Mouse (Mus musculus) brain, embryonic 14.5 days (tissue): Measurements from ENCODE around the gene Igf2bp2.

Experiments used
- CTCF ChIP-seq: fragments of 200-500 bp; IDR thresholded peaks from 2 replicates; pipeline ENCODE4 v1.5.1; 2012; ENCODE audit warnings: inconsistent platforms, mild to moderate bottlenecking, moderate library complexity, borderline replicate concordance; ENCODE audit not compliant: insufficient read depth, insufficient read length; ENCODE audit errors: extremely low read depth
- POLR2A ChIP-seq: fragments of 200-500 bp; IDR thresholded peaks from 2 replicates; pipeline ENCODE4 v1.6.1; 2012; ENCODE audit warnings: mild to moderate bottlenecking, inconsistent platforms, borderline replicate concordance; ENCODE audit not compliant: poor library complexity, insufficient read depth, insufficient read length, severe bottlenecking; ENCODE audit errors: extremely low read depth

- TF ChIP-seq POLR2A (no peak), CTCF (no peak)
These were observed 17.0 kb downstream of the Igf2bp2 start for GRCm38 (mm10) chr16:22146071-22146470.
